Mouse (Mus musculus): Measurements from ENCODE around the gene Uchl5. TPM values are rescaled to one million over a fixed set of nuclear protein-coding genes. Genes with fewer than 3 reads are reported as not detected.

The Uchl5 gene
- polyA plus RNA-seq, 1 experiment from 2014 or later = 60.1 TPM

DNA sequence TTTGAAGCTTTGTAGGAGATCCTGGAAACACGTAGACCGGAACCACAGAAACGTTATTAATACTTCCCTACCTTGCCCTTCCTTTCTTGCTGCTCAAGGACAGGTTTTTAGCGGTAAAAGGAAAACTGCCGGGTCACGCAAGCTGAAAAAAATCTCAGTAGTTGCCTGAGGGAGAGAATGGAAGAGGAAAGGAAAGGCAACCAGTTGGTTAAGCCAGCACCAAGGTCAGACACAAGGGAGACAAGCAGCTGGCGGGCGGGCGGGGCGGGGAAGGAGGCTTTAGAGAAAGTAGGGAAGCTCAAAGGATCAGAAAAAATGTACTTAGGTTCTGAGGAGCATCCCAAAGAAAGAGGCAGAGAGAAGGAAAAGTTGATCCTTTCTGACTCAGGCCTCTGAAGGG is 31.2 kb upstream of the Uchl5 start:
- Histone ChIP-seq H3K9ac (no peak overlapping the region), H3K27ac (no peak overlapping the region), H3K27me3 (no peaks in the 10 kb centered on the region), H3K4me2 (no peak overlapping the region), H3K4me1 (replicated peaks) (no peaks in the 10 kb centered on the region), H3K9me3 (replicated peaks) (no peaks in the 10 kb centered on the region), H3K4me3 (no peak overlapping the region), H3K36me3 (peaks cover 35% of the 10 kb centered on the region)
- WGBS = 85% methylated on average over 10 of the region's 10 CpGs
- no peak for ATAC-seq (replicated peaks; ENCODE audit: insufficient number of reproducible peaks, insufficient read depth, low FRiP score, low read depth)

- H3K9ac ChIP-seq = no peak overlapping the region
- no peak overlapping the region for H3K27ac ChIP-seq
- WGBS = 88% methylated on average over 8 of the region's 8 CpGs
- H3K4me2 ChIP-seq = no peak overlapping the region
- peaks cover 57% of the 10 kb centered on the region for H3K36me3 ChIP-seq
- no peak for ATAC-seq (replicated peaks; ENCODE audit: insufficient number of reproducible peaks, insufficient read depth, low FRiP score, low read depth)
- no peaks in the 10 kb centered on the region for H3K4me1 ChIP-seq (replicated peaks)
- no peaks in the 10 kb centered on the region for H3K9me3 ChIP-seq (replicated peaks)
- H3K27me3 ChIP-seq = no peaks in the 10 kb centered on the region
- H3K4me3 ChIP-seq = no peak overlapping the region
Observed at GRCm38 (mm10) chr1:143762159-143762558, 14.9 kb upstream of the Uchl5 start.

GRCm38 (mm10) chr1:143764443-143764842 is 12.6 kb upstream of the Uchl5 start:
- 51% methylated on average over 1 of the region's 1 CpGs for WGBS
- Histone ChIP-seq H3K9ac (no peak overlapping the region), H3K9me3 (replicated peaks) (no peaks in the 10 kb centered on the region), H3K27me3 (no peaks in the 10 kb centered on the region), H3K4me1 (replicated peaks) (no peaks in the 10 kb centered on the region), H3K36me3 (peaks cover 38% of the 10 kb centered on the region), H3K27ac (no peak overlapping the region), H3K4me3 (no peak overlapping the region), H3K4me2 (no peak overlapping the region)
- ATAC-seq (replicated peaks; ENCODE audit: insufficient number of reproducible peaks, insufficient read depth, low FRiP score, low read depth) = no peak

- Histone ChIP-seq H3K4me2 (no peak overlapping the region), H3K27ac (no peak overlapping the region), H3K9ac (no peak overlapping the region), H3K9me3 (replicated peaks) (no peaks in the 10 kb centered on the region), H3K4me1 (replicated peaks) (no peaks in the 10 kb centered on the region), H3K36me3 (peaks cover 34% of the 10 kb centered on the region), H3K27me3 (no peaks in the 10 kb centered on the region), H3K4me3 (no peak overlapping the region)
- WGBS = 73% methylated on average over 4 of the region's 4 CpGs
- no peak for ATAC-seq (replicated peaks; ENCODE audit: insufficient number of reproducible peaks, insufficient read depth, low FRiP score, low read depth)
Observed at GRCm38 (mm10) chr1:143765801-143766200, 11.3 kb upstream of the Uchl5 start.

DNA sequence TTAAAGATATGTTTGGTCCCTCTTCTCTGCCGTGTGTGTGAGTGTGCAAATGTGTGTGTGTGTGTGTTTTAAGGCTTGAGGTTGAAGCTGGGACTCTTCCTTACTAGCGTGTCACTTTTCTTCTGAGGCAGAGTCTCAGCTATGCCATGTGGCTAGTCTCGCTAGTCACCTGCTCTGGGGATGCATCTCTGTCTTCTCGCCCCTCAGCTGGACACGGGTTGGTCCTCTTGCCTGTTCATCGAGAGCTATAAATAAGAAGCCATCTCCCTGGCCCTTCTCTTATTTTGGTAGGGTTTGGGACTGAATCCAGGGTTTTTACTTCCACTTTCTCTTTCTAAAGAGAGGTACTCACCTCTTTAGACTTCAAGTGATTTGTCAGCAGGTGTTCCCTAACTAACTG is 10.8 kb upstream of the Uchl5 start:
- 83% methylated on average over 6 of the region's 6 CpGs for WGBS
- no peaks in the 10 kb centered on the region for H3K27me3 ChIP-seq
- no peaks in the 10 kb centered on the region for H3K4me1 ChIP-seq (replicated peaks)
- ATAC-seq (replicated peaks; ENCODE audit: insufficient number of reproducible peaks, insufficient read depth, low FRiP score, low read depth) = no peak
- no peak overlapping the region for H3K27ac ChIP-seq
- H3K36me3 ChIP-seq = peaks cover 30% of the 10 kb centered on the region
- H3K9me3 ChIP-seq (replicated peaks) = no peaks in the 10 kb centered on the region
- H3K9ac ChIP-seq = no peak overlapping the region
- H3K4me3 ChIP-seq = no peak overlapping the region
- no peak overlapping the region for H3K4me2 ChIP-seq

DNA sequence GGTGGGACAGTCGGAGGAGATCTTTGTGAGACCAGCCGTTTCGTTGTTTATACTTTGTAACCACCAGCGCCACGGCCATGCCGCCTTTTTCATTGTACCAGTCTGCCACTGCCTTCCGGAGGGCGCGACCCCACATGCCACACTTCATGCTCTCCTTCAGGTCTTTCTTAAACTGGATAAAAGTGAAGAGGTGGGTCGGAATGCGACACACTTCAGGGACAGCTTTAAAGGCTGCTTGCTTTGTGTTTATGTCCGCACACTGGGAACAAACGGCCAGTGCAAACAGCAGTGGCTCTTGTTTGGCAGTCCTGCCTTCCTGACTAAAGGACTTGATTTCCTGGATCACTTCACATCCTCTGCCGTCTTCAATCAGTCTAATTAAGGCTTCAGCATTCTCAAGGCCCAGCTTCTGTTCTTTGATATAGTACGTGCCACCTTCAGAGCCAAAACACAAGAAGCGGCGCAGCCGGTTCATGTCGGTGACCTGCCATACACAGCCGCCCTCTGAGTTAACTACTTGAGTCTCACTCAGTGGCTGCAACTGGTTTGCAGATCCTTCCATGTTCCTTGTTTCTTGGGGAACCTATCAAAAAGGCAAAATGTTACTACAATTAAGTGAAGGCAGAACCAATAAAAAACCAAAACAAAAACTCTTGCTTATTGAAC is 6.5 kb upstream of the Uchl5 start:
- WGBS = 73% methylated on average over 20 of the region's 20 CpGs
- no peaks in the 10 kb centered on the region for H3K9me3 ChIP-seq (replicated peaks)
- no peak overlapping the region for H3K27ac ChIP-seq
- H3K4me1 ChIP-seq (replicated peaks) = peaks cover 6% of the 10 kb centered on the region
- no peak overlapping the region for H3K9ac ChIP-seq
- peaks cover 17% of the 10 kb centered on the region for H3K36me3 ChIP-seq
- no peak overlapping the region for H3K4me3 ChIP-seq
- ATAC-seq (replicated peaks; ENCODE audit: insufficient number of reproducible peaks, insufficient read depth, low FRiP score, low read depth) = no peak
- H3K27me3 ChIP-seq = no peaks in the 10 kb centered on the region
- no peak overlapping the region for H3K4me2 ChIP-seq

- H3K4me3 ChIP-seq = peak overlapping the region; percentile 19; the same call in 1 of the 2 replicates
- no peak for ATAC-seq (replicated peaks; ENCODE audit: insufficient number of reproducible peaks, insufficient read depth, low FRiP score, low read depth)
- no peaks in the 10 kb centered on the region for H3K9me3 ChIP-seq (replicated peaks)
- H3K36me3 ChIP-seq = peaks cover 8% of the 10 kb centered on the region; the same call in 1 of the 2 replicates
- no peaks in the 10 kb centered on the region for H3K27me3 ChIP-seq
- WGBS = 45% methylated on average over 7 of the region's 7 CpGs
- peaks cover 12% of the 10 kb centered on the region for H3K4me1 ChIP-seq (replicated peaks)
- H3K27ac ChIP-seq = no peak overlapping the region
- H3K9ac ChIP-seq = no peak overlapping the region
- H3K4me2 ChIP-seq = peak overlapping the region; percentile 31
Observed at GRCm38 (mm10) chr1:143773082-143773481, 4.0 kb upstream of the Uchl5 start.

DNA sequence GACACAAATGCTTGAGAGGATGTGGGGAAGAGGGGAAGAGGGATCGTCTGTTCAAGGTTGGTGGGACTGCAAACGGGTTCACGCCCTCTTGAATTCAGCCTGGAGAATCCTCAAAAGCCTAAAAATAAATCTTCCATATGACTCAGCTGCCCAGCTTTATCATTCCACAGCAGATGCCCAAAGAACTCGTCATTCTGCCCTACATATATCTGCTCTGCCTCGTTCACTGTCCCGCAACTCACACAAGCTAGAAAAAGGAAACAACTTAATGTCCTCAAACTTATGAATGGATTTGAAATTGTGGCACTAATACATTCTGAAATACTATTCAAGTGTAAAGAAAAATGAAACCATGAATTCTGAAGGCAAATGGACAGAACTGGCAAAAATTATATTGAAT is 3.2 kb upstream of the Uchl5 start:
- Histone ChIP-seq H3K36me3 (peaks cover 8% of the 10 kb centered on the region; the same call in 1 of the 2 replicates), H3K4me1 (replicated peaks) (peaks cover 18% of the 10 kb centered on the region), H3K9me3 (replicated peaks) (no peaks in the 10 kb centered on the region), H3K9ac (no peak overlapping the region), H3K4me2 (peak overlapping the region; percentile 43), H3K4me3 (no peak overlapping the region), H3K27ac (no peak overlapping the region), H3K27me3 (no peaks in the 10 kb centered on the region)
- WGBS = 26% methylated on average over 6 of the region's 6 CpGs
- ATAC-seq (replicated peaks; ENCODE audit: insufficient number of reproducible peaks, insufficient read depth, low FRiP score, low read depth) = no peak

DNA sequence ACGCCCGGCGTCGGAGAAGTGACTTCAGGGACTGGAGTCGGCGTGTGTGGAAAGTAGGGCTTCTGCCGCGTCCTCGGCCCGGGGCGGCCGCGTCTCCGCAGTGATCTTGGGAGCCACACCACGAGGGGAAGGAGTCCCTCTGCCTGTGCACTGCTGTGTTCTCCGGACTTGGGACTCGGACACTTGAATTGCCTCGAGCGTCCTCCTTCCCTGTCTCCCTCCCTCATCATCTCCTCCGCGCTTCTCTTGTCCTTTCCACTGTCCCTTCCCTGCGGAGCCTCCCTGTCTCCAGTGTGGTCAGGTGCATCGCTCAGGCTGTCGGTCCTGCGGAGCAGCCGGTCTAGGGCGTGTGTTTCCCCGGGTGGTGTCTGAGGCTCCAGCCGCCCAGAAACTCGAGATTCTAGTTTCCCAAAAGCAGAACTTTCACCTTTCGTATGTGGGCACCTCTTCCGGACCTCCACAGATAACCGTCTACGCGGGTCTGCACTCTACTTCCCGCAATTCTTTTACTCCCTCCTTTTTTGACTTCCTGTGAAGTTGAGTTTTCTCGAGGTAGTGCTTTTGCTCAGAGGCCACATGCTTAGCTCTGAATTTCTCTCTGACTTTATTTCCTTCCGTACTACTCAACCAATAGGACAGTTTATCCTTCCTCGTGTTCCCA is 616 bp downstream of the Uchl5 start:
- peak; percentile 2; the same call in 1 of the 2 replicates for ATAC-seq (replicated peaks; ENCODE audit: insufficient number of reproducible peaks, insufficient read depth, low FRiP score, low read depth)
- H3K27me3 ChIP-seq = no peaks in the 10 kb centered on the region
- under 1% methylated on average over 39 of the region's 39 CpGs for WGBS

GRCm38 (mm10) chr1:143788584-143789227 is 11.6 kb downstream of the Uchl5 start:
- 75% methylated on average over 2 of the region's 2 CpGs for WGBS
- H3K4me2 ChIP-seq = no peak overlapping the region
- no peak overlapping the region for H3K4me3 ChIP-seq
- no peak overlapping the region for H3K27ac ChIP-seq
- ATAC-seq (replicated peaks; ENCODE audit: insufficient number of reproducible peaks, insufficient read depth, low FRiP score, low read depth) = no peak
- no peaks in the 10 kb centered on the region for H3K36me3 ChIP-seq
- H3K27me3 ChIP-seq = no peaks in the 10 kb centered on the region
- H3K9ac ChIP-seq = no peak overlapping the region
- no peaks in the 10 kb centered on the region for H3K9me3 ChIP-seq (replicated peaks)
- H3K4me1 ChIP-seq (replicated peaks) = no peaks in the 10 kb centered on the region

More for the DNA sequence above, 616 bp downstream of the Uchl5 start:
- Histone ChIP-seq H3K4me1 (replicated peaks) (peaks cover 18% of the 10 kb centered on the region), H3K4me2 (peak overlapping the region; percentile 84), H3K9ac (peak overlapping the region; percentile 86), H3K4me3 (peak overlapping the region; percentile 87), H3K27ac (peak overlapping the region; percentile 82), H3K9me3 (replicated peaks) (no peaks in the 10 kb centered on the region), H3K36me3 (0 out of 2 replicates have a peak, but pooled peaks cover 3% of the 10 kb centered on the region)

DNA sequence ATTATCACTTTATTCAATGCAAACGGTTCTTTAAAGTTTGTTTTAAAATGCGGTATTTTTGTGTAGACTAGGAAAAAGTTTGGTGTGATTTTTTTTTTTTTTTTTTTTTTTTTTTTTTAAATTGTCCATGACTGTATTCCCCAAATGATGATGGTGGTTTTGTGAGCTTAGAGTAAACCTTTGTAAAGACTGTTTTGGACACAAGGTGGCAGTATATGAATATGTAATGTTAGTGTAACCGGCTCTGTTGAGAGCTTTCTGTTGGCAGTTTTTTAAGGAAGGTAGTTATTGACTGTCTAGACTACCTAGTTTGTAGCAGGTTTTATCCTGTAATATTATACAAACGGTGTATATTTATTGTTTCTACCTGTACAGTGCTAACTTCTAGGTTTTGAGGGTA is 26.5 kb downstream of the Uchl5 start:
- no peaks in the 10 kb centered on the region for H3K9me3 ChIP-seq (replicated peaks)
- no peak overlapping the region for H3K4me3 ChIP-seq
- H3K36me3 ChIP-seq = no peaks in the 10 kb centered on the region
- no peaks in the 10 kb centered on the region for H3K4me1 ChIP-seq (replicated peaks)
- no peak; the same call in 1 of the 2 replicates for ATAC-seq (replicated peaks; ENCODE audit: insufficient number of reproducible peaks, insufficient read depth, low FRiP score, low read depth)
- H3K4me2 ChIP-seq = no peak overlapping the region
- no peak overlapping the region for H3K9ac ChIP-seq
- WGBS = 26% methylated on average over 4 of the region's 4 CpGs
- H3K27ac ChIP-seq = no peak overlapping the region
- no peaks in the 10 kb centered on the region for H3K27me3 ChIP-seq

Measured in heart, embryonic 15.5 days (tissue).